Mouse (Mus musculus) forebrain, embryonic 12.5 days (tissue): ENCODE results near the gene Ghrhr. TPM values are rescaled to one million over a fixed set of nuclear protein-coding genes. Genes with fewer than 3 reads are reported as not detected.

Source experiments
- ATAC-seq: fragments of 200-750 bp; cut with Nextera tagmentation; 2 replicates; pipeline ENCODE4 v1.8.0; 2017; ENCODE audit warnings: moderate TSS enrichment; ENCODE audit not compliant: low FRiP score
- H3K27ac ChIP-seq: fragments of 300-500 bp; sonication (generic); 2 replicates; pipeline ENCODE4 v1.5.1; 2016; ENCODE audit warnings: mild to moderate bottlenecking
- H3K27me3 ChIP-seq: fragments of 300-500 bp; sonication (generic); 2 replicates; pipeline ENCODE4 v1.6.1; 2016; ENCODE audit warnings: mild to moderate bottlenecking
- H3K36me3 ChIP-seq: fragments of 300-500 bp; sonication (generic); replicated peaks from 2 replicates; pipeline ENCODE4 v1.6.1; 2016; ENCODE audit warnings: mild to moderate bottlenecking
- H3K4me1 ChIP-seq: fragments of 300-500 bp; sonication (generic); 2 replicates; pipeline ENCODE4 v1.6.1; 2016
- H3K4me2 ChIP-seq: fragments of 300-500 bp; sonication (generic); 2 replicates; pipeline ENCODE4 v1.6.1; 2016; ENCODE audit warnings: mild to moderate bottlenecking, moderate library complexity
- H3K4me3 ChIP-seq: fragments of 300-500 bp; sonication (generic); replicated peaks from 2 replicates; pipeline ENCODE4 v1.5.1; 2016; ENCODE audit warnings: mild to moderate bottlenecking
- H3K9ac ChIP-seq: fragments of 300-500 bp; sonication (generic); 2 replicates; pipeline ENCODE4 v1.6.1; 2016; ENCODE audit warnings: mild to moderate bottlenecking
- H3K9me3 ChIP-seq: fragments of 300-500 bp; sonication (generic); 2 replicates; pipeline ENCODE4 v1.6.1; 2016
- WGBS: fragments of 180-500 bp; shearing (Covaris S2); methylation state at CpG from one replicate; pipeline ENCODE4 v1.1.7; 2016; 5-methylcytosine and 5-hydroxymethylcytosine counted together
- polyA plus RNA-seq: library from polyadenylated mRNA; unstranded; fragments of >200 nt; fragmentation: Nextera tagmentation; extraction: Ambion mirVana; gene quantifications from 2 replicates; pipeline ENCODE4 v1.2.1, GENCODE M21; 2016

Gene Ghrhr
- polyA plus RNA-seq, 1 experiment from 2014 or later: not detected

GRCm38 (mm10) chr6:55435266-55436159 is 59.4 kb downstream of the Ghrhr start:
- Histone ChIP-seq H3K4me3 (no peak overlapping the region), H3K9me3 (no peaks in the 10 kb centered on the region), H3K36me3 (no peaks in the 10 kb centered on the region), H3K27ac (peak overlapping the region; percentile 14; the same call in 1 of the 2 replicates), H3K4me2 (no peak overlapping the region), H3K9ac (no peak overlapping the region), H3K4me1 (peaks cover 29% of the 10 kb centered on the region), H3K27me3 (peaks cover 4% of the 10 kb centered on the region; the same call in 1 of the 2 replicates)
- peak; percentile 70; the same call in 1 of the 2 replicates for ATAC-seq
- 48% methylated on average over 8 of the region's 8 CpGs for WGBS

- H3K4me1 ChIP-seq: peaks cover 29% of the 10 kb centered on the region
- no peak overlapping the region for H3K9ac ChIP-seq
- no peaks in the 10 kb centered on the region for H3K36me3 ChIP-seq
- H3K27me3 ChIP-seq: peaks cover 13% of the 10 kb centered on the region
- ATAC-seq: no peak
- no peak overlapping the region for H3K27ac ChIP-seq
- WGBS: 67% methylated on average over 3 of the region's 3 CpGs
- no peak overlapping the region for H3K4me3 ChIP-seq
- H3K9me3 ChIP-seq: no peaks in the 10 kb centered on the region
- no peak overlapping the region for H3K4me2 ChIP-seq
Measured at GRCm38 (mm10) chr6:55437919-55438318, 61.8 kb downstream of the Ghrhr start.

Other genes with a start within 250 kb of the Ghrhr start
- 0.33 and 0.44 TPM in 2 replicates for gene Crhr2, start 243.3 kb upstream of the Ghrhr start, polyA plus RNA-seq
- gene Inmt, start 201.3 kb upstream of the Ghrhr start, polyA plus RNA-seq: 0.59 and 0.92 TPM in 2 replicates
- 16.8 and 20.6 TPM in 2 replicates for gene Mindy4, start 172.9 kb upstream of the Ghrhr start, polyA plus RNA-seq
- gene Aqp1, start 39.9 kb upstream of the Ghrhr start, polyA plus RNA-seq: 3.2 and 4.9 TPM in 2 replicates
- gene Adcyap1r1, start 75.7 kb downstream of the Ghrhr start, polyA plus RNA-seq: 13.4 and 15.7 TPM in 2 replicates